Mouse (Mus musculus) adrenal gland, adult (tissue): ENCODE data around the gene Mta3.

Experiments used
- DNase-seq, 2 experiments: peaks; one replicate each; pipeline ENCODE4 v3.0.0; 2022 to 2023; ENCODE audit warnings: low spot score in 1 of 2; ENCODE audit not compliant: inconsistent age in 2 of 2

Mta3 gene

DNA sequence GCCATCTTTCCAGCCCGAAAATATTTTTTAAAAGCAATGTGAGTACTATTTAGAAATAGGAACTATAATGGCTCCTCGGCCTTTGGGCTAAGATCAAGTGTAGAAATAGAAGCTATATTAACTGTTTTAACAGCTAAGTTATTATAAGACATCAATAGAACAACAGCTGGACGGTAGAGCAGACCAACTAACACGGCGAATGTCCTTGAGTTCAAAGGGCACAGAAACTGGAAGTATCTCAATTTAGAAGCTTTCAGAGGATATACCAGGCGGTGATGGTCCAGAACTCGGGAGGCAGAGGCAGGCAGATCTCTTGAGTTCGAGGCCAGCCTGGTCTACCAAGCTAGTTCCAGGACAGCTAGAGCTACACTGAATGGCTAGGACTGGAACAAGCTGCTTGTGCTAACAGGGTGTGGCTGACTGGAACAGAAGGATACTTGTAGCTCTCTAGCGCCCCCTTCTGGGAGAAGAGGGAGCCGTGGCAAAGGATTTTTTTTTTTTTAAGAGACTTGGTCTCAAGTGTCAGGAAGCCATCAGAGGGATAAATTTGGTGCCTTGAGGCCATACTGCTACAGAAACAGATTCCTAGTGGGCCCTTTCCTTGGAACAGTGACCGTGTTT, 101.9 kb downstream of the Mta3 start:
- DNase-seq, result peak; percentile 70 to 92

DNA sequence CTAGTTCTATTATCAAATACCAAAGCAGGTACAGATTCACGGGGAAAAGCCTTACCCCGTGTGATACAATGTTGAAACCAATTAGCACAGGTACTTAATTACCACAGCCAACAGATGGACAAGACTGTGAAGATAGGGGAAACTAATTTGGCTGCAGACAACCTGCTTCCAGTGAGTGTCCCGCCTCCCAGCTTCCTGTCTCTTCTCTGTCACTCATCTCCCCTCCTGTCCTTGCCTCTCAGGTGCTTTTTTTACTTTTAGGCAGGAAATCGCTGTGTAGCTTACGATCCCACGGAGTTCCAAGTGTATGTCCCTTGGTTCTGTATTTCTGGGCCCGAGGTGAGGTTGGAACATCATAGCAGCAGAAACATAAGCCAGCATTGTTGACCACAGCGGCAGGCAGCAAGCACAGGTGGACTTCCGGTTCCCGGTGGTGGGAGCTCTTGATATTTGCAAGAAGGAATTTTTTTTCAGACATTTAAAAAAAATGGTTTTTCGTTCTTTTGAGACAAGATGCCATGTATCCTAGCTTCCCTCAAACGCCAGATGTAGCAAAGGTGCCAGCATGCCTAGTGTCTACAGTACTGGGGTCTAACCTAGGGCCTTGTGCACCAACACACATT, 102.6 kb downstream of the Mta3 start:
- no peak for DNase-seq

DNA sequence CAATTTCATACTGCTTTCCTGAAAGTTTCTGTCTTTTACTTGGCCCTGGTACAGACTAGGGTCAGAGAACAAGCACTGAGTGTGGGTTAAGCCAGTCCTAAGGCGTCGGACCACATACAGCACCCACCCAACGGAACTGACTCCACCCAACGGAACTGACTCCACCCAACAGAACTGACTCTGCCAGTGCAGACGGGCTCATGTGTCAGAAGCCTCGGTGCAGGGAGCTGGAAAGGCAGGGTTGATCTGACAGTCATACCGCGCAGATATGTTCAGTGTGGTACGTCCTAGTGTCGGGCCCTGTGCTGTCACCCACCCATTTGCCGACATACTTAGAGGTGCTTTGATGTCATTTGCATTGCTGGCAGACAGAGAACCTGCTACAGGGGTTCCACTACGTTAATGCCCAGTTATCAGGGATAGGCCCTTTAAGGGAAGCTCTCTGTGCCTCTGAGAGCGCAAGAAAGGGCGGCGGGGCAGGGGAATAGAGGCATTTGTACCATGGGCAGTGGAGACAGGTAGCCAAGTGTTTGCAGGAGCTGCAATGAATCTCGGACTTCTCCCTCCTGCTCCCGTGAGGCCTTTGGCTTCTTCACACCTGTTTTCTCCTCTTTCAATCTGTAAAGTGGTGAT, 103.3 kb downstream of the Mta3 start:
- no peak for DNase-seq

DNA sequence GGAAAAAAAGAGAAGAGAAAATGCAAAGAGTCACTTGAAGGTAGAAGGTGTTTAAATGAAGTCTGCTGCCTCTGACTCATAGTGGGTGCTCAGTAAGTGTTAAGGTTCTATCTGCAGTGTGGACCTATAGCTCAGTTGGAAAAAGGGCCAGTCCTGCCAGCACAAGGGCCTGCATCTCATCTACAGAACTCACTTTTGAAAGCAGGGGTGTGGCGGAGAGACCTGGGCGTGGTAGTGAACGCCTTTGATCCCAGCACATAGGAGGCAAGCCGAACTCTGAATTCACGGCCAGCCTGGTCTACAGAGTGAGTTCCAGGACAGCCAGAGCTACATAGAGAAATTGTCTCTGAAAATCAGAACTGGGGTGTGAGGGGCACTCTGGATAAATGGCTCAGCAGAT, 104.3 kb downstream of the Mta3 start:
- DNase-seq, result no peak

DNA sequence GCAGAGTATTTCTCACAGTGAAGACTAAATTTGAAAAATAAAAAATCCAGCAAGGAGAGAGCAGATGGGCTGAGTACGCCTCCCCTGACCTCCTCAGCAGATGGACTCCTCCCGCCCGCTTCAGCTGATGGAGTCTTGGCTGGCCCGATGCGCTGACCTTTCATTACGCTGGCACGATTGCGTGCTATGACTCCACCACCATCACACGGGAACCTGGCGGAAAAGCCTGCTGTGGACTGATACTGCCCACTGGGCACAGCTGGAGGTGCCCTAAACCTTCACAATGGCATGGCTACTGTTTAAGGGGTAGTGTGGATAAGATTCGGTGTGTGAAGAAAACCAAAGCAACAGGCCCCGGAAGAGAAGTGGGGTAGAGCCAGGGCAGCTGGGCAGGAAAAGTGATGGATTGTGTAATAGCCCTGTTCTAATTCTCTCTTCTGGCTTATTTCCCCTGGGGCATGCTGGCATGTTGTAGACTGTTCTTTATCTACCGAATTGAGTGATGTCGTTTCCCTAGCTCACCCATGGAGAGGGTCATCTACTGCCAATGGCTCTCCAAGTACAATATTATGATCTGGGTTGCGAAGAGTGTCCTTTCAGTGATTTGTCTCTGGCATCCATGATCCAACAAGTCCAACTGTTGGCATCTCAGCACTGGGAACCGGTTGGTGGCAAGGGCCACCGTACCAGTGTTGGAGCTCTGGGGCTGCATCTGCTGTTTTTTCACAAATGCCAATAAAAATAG, 106.4 kb downstream of the Mta3 start:
- peak in 1 of 2 experiments; percentile 56 for DNase-seq

DNA sequence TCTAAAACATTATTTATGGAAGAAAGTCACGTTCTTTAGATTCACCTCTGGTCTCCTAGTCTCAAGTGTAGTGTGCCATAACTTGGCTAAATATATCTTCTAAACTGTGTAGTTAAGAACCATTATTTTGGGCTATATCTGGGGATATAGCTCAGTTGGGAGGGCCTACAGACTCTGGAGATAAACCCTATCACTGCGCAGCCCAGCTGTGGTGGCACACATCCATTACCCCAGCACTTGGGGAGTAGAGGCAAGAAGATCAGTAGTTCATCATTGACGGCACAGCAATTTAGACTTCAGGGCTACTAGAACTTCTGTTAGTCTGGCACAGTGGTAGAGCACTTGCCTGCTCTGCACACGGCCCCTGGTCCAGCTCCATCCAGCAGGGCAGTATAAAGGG, 107.1 kb downstream of the Mta3 start:
- no peak for DNase-seq

DNA sequence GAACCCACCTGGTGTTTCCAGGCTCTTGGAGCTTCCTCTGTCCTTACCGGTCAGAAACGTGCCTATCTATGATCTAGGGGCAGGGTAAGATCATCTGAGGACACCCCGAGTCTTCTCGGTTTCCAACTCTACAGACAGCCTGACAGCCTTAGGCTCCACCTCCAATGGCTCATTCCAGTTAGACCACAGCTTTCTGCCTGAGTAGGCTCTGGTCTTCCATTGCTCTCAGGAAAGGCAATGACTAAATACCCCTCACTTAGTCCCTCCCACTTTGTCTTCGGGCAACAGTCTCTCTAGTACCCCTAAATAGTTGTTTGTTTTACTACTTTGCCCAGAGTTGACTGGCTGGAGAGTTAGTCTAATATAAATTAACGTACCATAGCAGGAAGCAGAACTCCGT, 111.0 kb downstream of the Mta3 start:
- no peak for DNase-seq

DNA sequence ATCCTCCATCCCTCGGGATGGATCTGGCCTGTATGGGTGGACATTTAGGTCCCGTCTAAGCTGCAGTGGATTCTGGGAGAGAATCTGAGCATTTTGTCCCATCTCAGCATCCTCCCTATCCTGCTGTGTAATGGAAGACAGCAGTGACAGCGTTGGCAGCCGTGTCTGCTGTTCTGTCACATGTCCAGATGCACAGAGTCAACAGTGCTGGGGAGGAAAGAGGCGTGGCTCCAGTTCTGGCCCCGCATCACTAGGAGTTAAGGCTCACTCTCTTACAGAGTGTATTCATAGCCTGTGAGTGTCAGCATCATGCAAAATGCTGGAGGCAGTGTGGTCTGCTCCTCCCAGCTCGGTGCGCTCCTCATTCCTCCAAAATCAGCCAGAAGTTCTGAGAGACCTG, 113.5 kb downstream of the Mta3 start:
- no peak for DNase-seq

DNA sequence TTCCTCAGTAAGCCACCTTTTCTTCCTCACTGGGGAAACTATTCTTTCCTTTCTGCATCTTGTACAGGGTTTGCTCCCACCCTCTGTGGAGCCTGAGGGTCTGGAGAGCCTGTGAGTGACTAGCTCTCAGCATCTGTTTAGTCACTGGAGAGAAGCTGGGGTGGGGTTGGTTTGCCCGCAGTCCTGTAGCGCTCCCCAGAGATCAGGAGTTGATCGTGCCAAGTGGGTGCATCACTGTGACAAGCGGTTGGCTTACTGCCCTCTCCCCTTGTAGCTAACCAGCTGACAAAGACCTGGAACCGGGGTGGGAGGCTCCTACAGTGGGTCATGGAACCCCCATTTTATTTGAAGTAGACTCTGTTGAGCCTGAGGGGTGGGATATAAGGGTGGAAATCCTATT, 114.7 kb downstream of the Mta3 start:
- no peak for DNase-seq

DNA sequence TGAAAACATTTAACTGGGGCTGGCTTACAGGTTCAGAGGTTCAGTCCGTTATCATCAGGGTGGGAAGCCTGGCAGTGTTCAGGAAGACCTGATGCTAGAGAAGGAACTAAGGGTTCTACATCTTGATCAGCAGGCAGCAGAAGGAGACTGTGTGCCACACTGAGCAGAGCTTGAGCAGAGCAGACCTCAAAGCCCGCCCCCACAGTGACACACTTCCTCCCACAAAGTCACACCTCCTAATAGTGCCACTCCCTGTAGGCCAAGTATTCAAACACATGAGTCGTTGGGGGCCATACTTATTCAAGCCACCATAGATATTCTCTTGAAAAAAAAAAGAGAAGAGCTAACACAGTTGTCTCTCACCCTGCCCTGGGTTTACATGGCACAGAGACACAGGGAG, 115.9 kb downstream of the Mta3 start:
- no peak for DNase-seq

DNA sequence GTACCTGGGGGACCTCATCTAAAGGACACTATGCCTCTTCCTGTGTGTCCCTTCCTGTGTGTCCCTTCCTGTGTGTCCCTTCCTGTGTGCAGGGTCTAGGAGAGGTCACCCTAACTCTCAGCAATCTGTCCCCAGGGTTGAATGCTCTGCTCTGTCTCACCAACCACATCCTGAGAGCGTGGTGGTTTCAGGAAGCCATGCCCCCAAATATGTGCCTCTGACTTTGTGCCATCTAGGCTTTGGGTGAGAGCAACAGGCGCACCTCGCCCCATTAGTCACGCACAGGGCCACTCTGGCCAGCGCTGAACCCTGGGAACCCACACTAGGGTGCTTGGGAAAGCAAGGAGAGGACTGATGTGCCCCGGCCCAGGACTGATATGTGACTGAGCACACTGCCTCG, 117.9 kb downstream of the Mta3 start:
- no peak for DNase-seq

DNA sequence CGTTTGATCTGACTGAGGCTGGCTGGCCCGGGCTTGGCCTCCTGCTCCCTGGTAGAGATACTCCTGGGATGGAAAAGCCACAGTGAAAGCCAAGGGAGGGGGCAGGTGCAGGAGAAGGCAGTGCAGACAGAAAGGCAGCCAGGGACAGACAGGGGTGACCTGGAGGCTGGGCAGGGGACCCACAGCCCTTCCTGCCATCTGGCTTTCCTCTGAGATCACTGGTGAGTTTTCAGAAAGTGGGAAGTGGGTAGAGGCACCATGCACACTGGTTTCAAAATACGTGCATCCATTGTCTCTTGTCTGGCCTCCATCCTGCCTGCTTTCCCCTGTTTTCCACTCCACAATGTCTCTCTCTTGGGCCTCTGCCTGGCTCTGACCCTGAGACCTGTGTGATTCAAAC, 123.4 kb downstream of the Mta3 start:
- no peak for DNase-seq

DNA sequence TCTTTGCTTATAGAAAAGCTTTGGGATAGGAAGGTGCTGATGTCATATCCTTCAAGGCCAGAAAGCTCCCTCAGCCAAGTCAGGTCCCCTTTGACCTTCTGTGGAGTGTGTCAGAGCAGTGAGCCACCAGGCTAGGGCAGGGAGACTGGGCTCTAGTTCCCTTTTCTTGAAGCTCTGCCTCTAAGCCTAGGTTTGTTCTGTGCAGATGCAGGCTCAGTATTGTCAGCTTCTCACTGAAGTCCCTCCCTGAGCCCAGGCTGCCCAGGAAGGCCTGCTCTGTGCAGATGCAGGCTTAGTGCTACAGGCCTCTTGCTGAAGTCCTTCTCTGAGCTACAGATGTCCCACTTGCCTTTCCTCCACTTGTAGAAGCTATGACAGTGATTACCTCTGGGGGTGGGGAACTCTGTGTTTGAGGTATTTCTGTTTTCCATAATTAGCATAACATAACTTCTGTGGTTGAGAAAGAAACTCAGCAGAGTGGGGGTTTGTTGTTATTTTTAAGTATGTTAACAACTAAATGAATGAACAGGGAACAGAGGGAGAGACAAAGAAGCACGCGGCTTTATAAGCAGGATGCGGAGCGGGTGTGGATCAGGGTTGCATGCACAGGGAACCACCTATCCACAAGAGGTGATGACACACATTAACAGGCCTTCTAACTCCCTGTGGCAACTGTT, 124.8 kb downstream of the Mta3 start:
- peak in 1 of 2 experiments; percentile 50 for DNase-seq

DNA sequence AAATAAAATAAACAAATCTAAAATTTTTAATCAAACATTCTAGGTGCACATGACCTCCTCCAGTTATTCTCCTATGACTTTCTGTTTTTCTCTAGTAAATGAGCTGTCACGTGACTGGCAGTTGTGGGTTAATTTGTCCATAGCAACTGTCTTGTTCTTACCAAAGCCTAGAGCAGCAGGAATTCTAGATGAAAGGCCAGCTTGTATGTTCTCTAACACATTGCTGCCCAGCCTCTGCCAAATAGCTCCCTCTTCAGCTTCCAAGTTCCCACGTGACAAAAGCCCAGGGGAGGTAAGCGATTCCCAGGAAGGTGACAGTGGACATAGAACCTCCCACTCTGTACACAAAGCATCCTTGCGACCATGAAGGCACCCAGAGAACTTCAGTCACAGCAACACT, 128.2 kb downstream of the Mta3 start:
- no peak for DNase-seq

DNA sequence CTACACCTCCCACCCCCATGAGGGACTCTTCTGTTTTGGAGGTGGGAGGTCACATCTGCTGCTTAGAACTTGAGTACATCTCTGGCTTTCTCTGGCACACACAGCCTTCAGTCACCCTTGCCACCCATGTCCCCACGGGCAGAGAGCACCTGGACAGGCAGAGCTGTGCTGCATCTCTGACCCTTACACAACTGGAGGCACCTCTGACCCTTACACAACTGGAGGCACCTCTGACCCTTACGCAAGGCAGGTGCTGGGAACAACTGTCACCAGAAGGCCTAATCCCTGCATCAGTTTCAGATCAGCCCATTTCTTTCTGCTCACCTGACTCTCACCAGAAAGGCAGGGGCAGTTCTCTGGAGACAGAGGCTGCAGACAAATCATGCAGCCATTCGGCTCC, 130.1 kb downstream of the Mta3 start:
- DNase-seq, result no peak

DNA sequence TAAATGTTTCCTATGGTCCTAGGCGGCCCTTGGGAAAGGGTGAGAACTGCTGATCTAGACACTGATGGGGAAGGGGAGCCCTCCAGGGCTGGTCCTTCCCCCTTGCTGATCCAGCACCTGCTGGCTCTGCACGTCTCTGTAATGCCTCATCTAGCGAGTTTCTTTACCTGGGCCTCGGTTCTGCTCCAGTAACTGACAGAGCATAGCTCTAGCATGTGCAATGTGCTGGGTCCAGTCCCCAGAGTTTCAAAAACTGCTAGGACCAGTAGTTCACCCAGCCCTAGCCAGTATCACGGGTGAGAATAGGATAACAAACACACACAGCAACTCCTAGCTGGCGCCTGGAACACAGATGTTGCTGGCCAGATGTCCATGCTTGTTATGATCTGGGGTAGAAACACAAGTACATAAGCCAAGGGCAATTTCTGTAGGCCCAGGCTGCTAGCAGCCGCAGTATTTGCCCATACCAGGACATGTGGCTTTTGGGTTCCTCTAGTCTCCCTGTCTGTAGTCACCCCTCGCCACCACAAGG, 131.8 kb downstream of the Mta3 start:
- DNase-seq, result no peak

DNA sequence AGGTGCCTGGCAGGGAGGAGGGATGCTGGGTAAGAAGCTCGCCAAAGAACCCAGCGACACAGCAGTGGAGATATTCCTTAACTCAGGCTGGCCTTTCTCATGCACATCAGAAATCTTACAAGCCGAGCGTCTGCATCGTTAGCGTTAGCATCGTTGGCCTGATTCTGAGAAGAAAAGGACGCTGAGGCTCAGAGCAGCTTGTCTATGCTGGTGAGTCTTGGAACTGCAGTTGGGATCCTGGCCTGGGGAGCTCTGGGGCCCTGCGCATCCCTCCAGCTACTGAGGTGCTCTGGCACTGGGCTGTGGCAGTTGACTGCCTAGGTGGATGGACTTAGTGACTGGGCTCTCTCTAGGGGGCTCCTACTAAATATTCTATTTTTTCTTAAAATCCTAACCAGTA, 133.2 kb downstream of the Mta3 start:
- no peak for DNase-seq

DNA sequence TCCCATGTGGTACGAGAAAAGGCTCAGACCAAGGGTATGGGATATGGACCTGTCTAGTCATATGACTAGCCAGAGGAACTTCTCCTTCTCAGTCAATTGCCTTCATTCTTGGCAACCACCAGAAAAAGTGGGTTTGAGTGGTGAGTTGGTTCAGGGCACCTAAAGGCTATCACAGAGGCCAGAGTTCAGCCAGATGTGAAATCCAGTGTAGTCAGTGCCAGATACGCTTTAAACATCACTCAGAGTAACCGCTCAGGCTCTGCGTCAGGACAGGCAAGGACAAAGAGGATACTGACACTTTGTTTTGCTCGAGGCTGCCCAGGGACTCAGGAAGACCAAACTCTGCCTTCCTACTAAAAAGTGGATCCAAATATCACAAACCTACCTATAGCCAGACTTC, 135.0 kb downstream of the Mta3 start:
- DNase-seq, result no peak

DNA sequence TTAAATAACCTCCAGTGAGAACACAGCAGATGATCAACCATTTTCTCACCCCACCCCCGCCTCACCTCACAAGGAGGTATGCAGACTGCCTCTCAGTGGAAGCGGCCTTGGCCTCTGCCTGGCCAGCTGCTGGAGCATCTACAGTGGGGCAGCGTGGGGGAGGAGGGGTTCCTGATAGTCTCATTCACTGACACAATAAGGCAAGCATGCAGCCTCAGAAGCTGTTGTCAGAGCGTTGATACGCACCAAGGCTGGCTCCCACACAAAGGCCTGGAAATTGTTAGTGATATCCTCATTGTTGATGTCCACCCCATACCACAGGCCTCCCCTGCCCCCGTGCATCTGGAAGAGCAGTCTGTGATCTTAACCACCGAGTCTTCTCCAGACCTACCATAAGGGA, 137.8 kb downstream of the Mta3 start:
- peak in 1 of 2 experiments; percentile 59 for DNase-seq

DNA sequence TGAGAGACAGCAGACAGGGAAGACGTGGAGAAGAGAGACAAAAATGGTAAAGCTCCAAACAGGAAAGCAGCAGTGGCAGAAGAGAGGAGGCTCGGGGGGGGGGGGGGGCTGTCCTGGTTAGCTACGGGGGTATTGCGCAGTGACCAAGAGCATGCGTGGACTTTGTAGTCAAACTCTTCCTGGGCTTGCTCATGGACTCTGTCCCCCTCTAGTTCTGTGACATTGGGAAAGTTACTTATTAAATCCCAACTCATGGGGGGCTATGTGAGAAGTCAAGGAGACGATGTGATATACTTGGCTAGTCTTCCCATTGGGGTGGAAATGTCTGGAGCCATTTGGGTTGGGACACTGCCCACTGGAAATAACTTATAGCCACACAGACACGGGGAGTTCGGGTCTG, 139.6 kb downstream of the Mta3 start:
- no peak for DNase-seq

DNA sequence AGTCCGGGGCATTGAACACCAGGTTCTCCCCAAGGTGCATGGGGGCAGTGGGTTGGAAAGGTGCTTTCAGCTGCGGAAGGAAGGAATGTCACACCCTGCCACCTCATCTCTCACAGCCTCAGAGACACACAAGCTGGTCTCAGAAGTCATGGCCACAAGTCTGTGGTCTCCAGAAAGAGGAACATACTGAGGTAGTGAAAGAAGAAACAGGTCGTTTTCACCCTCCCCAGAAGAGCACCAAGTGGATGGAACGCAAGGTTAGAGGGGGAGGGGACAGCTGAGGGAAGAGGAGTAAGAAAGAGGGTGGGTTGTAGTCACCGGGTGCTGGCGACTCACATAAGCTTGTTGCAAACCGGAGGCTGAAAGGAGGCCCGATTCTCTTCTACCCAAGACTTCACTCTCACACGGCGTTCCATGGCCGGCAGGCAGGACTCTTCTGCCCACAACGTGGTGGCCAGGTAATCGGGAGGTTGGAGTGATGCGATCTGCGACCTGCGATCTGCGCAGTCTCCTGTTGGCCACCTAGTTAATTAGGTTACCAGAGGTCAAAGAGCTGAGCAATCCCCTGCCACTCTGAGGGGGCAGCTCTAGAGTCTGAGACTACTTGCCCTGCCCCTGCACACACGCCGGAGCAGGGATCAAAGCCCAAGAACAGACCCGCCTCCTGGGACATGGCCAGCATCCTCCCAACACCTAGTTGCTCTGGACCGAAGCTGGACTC, 140.5 kb downstream of the Mta3 start:
- DNase-seq, result peak in 1 of 2 experiments; percentile 26
